Mouse (Mus musculus) retina, embryonic 14.5 days (tissue): Measurements from ENCODE around the gene Mat1a.
A peak's percentile ranks its signal among the peaks of the same experiment; 100 is the strongest.

Experiments used
- DNase-seq: peaks from one replicate; pipeline ENCODE4 v3.0.0-alpha.2; 2015; ENCODE audit warnings: low spot score

Mat1a gene

GRCm38 (mm10) chr14:41140686-41141085 is 35.9 kb downstream of the Mat1a start:
- DNase-seq, result no peak

GRCm38 (mm10) chr14:41146035-41146434 is 41.2 kb downstream of the Mat1a start:
- DNase-seq, result no peak

DNA sequence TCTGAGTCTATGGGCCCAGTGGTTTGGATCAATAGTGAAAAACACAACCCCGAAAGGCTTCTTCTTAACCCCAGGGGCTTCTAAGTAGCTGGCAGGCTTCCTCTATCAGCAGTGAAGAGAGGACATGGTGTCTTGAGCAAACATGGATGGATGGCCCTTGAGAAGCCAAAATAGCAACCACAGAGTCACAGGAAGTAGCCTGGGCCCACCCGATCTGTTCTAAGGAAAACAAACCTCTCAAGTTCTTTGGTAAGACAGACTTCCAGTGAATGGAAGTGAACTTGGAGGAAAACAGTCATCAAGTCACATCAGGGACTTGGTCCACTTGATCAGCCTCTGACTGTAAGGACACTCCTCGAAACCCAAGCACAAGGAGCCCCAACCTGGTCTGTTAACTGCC is 42.1 kb downstream of the Mat1a start:
- DNase-seq, result no peak

- no peak for DNase-seq
These were observed 42.5 kb downstream of the Mat1a start for GRCm38 (mm10) chr14:41147356-41147755.

DNA sequence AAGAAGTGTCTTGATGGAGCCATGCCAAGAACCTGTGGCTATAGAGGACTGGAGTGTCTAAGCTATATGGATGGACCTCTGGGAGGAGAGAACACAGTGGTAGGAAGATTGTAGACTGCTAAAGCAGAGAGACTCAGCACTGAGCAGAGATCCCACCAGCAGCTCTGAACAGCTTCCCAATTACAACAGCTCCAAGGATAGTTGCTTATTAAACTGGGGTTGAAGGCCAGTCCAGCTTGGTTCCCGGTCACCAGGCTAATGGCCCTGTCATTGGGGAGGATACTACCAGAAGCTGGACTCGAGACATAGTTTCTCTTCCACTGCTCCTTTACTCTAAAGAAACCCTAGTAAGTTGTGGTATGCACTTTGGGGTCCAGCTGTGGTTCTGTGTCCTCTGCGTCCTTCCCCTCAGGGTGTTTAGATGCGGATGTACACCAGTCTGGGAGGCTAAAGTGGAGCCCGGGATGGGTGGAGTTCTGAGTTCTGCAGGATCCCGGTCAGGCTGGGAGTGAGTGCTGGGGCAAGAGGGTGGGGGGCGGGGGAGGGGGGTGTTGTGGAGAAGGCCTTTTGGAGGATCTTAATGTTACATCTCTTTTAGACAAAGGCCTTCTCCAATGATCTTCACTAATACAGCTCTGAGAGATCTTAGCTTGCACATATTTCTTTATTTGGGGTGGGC is 46.5 kb downstream of the Mat1a start, which contains the start of gene Mbl1:
TSS of gene Mbl1 (plus strand) at position 239 of the 679 bp plus-strand sequence.
- DNase-seq, result no peak

DNA sequence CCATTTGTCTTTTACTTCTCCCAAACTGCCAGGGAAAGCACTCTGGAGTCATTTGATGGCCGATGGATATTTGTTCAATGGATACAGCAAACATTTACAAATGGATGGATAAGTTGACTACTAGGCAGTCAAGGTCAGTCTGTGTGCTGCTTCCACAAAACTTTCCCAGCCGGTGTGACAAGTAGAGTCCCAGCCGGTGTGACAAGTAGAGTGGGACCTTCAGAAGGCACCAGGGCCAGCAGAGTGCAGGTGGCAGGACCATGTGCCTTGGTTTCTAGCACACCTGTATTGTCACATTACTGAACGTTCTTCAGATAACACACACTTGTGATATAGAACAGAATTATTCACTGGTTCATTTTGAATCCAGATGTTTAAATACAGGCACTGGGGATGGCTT is 55.2 kb downstream of the Mat1a start:
- DNase-seq, result no peak

GRCm38 (mm10) chr14:41160743-41161142 is 55.9 kb downstream of the Mat1a start:
- no peak for DNase-seq

GRCm38 (mm10) chr14:41162663-41163062 is 57.8 kb downstream of the Mat1a start:
- DNase-seq, result peak; percentile 66

DNA sequence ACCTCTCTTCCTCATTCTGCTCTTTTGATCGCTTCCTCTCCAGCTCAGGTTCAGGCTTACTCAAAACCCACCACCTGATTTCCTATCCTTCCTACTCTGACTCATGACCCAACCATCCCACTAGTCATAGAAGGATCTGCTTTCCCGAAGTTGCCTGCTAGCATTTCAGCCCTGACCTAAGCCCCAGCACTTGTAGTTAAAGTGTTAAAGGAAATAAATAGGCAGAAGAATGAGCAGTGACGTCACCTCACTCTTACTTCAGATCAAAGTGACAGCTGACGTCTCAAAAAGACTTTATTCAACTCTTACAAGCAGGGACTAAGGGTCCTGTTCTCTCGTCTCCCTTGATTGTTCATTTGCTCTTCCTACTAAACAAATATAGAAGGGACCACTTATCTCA is 62.4 kb downstream of the Mat1a start:
- no peak for DNase-seq

DNA sequence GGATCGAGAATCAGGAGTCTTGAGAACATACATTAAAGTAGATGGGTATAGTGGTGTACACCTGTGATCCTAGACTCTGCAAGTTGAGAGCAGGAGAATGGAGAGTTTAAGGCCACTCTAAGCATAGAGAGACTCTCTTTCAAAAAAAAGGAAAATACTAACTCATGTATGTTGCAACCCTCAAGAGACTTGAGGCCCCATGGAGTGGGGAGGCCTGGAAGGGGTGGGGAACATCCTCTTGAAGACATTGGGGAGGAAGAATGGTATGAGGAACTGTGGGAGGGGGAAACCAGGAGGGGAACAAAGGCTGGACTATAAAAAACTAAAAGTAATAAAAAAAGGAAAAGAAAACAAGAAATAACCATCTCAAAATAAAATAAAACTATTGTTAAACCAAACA is 63.7 kb downstream of the Mat1a start:
- DNase-seq, result no peak

DNA sequence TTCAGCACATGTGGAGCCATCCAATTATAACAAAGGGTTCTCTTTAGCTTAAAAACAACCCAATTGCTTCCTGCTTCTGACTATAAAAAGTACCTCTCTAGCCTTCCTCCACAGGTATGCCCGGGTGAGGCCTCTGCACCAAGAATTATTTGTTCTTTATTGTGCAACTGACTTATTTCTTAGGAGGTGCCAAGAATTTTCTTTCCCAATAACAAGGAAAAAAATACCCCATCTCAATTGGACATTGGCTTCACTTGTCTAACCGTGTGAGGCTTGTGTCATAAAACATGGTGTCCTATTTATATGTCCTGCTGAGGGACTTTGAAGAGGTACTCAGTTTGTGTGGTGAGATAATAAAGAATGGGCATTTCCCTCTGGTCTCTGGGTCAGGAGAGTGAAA is 65.7 kb downstream of the Mat1a start:
- DNase-seq, result no peak
